Mouse (Mus musculus): ENCODE results near the gene Slc22a16.
"Not testable (repeated sequence)": the region's sequence is repeated elsewhere in the genome, so short reads cannot be mapped to it uniquely, and the experiment has no call there.

Gene Slc22a16

DNA sequence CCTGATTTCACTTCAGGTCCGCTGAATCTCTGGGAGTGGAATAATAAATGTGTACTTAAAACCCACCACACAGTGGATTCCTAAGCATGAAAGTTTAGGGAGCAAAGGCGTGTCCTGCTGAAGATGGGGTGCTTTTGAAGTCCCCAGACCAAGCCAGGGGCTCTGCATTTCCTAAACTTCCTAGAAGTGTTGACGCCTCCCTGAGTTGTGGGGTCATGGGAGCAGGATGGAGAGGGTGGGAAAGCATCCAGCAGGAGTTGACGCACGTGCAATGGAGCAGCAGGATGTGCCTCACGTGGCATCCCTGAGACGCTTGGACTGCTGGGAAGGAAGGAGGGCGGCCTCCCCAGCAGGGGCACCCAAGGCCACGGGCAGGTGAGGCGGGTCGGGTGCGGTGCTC, at the start of gene Slc22a16:
Gene Slc22a16, plus strand, starts transcription at position 301 of the 400 bp plus-strand sequence.
- DNase-seq (ENCODE audit: low spot score) = no peak

DNA sequence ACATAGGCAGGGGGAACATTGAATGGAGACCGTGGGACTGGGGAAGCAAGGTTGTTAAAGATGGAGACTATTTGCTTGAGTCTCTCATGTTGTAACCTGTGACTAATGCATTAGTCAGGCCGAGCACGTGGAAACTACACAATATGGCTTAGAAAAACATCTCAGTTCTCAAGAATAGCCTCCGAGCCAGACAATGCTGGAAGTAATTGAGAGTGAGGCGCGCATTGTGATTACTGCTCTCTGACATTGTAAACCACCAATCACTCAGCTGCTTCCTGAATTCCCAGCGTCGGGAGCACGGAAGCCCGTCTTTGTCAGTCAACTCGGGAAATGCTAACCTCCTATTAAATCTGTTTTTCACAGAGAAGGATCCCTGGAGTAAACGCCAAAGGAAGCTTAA, 48.6 kb upstream of the Slc22a16 start:
- peak; percentile 24 for DNase-seq (ENCODE audit: low spot score)

DNA sequence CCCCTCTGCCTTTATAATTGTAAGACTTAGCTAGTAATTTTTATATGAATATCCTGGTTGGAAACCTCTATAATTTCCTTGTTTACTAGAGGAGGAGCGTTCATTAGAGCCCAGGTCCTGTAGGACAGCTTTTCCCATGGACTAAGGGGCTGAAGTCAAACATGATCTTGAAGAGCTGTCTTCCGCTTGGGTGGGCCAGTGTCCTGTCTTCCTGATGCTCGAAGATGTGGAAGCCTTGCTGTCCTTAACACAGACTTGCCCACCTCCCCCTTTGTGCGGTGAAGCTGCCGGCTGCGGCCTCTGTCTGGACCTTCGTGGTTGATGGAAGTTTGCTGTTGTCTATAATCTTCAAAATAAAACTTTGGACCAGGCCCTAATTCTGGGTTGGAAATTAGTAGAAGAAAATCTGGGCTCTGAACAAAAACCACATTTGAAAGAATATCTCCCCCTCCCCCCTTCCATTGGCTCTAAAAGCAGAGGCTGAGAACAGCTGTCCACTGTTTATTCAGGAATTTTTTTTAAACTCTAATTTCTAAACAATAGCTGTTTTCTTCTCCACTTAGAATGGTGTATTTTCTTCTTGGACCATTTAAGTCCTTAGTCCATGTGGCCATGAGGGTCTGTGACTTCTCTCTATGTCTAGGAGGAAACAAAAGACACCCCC, 46.7 kb upstream of the Slc22a16 start:
- no peak for DNase-seq (ENCODE audit: low spot score)

DNA sequence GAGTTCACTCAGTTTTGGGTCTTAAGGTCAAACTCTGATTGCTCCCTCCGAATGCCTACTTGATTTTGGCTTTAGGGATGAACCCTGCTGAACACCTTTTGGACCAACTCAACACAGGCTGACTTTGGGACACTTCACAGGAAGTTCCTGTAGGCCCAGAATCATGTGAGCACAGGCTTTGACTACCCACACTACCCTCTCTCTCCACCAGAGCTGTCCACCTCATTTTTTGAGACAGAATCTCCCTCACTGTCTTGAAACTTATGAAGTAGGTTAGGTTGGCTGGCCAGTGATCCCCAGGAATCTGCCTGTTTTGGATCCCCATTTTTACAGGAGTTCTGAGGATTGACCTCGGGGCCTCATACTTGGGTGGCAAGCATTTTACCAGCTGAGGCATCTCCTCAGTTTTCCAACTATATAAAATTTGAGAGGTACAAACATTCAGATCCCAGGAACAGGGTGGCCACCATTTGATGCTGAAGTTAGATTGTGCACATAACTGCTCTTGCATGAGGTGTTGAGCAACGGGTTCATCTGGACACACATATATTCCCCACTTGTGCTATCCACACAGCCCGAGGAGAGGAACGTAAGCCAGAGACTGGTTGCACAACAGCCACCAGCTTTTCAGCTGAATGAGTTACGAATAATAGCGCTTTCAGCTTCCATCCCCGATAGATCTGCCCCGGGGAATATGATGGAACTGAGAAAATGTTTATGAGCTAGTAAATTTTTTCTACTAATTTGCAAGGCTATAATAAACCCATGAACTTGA, 45.9 kb upstream of the Slc22a16 start:
- no peak for DNase-seq (ENCODE audit: low spot score)

DNA sequence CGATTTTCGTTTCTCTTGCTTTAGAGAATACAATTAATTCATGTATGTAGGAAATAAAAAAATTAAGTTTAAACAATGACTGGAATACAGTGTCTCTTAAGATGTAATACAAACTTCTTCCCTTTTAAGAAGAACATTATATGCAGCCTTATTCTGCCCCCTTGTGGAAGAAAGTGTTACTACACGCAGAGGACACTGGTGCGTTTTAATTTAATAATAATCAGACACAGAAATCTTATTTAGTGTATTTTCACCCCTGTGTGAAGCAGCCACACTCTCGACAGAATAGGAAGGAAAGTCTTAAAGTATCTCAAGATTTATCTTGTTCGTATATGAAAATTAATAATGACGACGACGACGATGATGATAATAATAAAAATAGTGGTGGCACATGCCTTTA, 45.1 kb upstream of the Slc22a16 start:
- peak; percentile 93 for DNase-seq (ENCODE audit: low spot score)

- DNase-seq (ENCODE audit: low spot score) = peak; percentile 62
Observed at GRCm38 (mm10) chr10:40525616-40526155, 44.5 kb upstream of the Slc22a16 start.

DNA sequence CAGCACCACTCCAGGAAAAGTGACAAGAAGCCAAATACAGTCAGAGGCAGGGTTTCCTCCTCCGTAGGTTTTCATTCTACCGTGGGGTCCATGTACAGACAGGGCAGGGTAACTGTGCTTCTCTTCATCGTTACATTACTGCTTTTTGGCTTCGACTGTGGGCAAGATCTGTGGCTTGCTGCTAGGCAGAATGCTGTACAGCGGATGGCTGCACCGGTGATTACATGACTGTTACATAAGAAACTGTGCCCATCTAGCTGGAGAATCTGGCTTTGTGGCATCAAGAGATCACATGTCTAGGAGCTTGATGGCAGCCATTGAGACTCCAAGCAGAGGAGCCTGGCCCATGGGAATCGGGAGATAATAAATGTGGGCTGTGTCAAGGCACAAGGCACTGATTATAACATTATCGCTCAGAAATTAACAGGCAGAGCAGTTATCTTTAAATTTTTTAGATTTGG, 43.8 kb upstream of the Slc22a16 start:
- peak; percentile 85 for DNase-seq (ENCODE audit: low spot score)

- no peak for DNase-seq (ENCODE audit: low spot score)
Observed at GRCm38 (mm10) chr10:40526986-40527385, 43.1 kb upstream of the Slc22a16 start.

GRCm38 (mm10) chr10:40527573-40527972, 42.6 kb upstream of the Slc22a16 start:
- DNase-seq (ENCODE audit: low spot score) = no peak

GRCm38 (mm10) chr10:40528668-40529067, 41.5 kb upstream of the Slc22a16 start:
- no peak for DNase-seq (ENCODE audit: low spot score)

GRCm38 (mm10) chr10:40529617-40530016, 40.5 kb upstream of the Slc22a16 start:
- DNase-seq (ENCODE audit: low spot score) = peak; percentile 32

GRCm38 (mm10) chr10:40530661-40531060, 39.5 kb upstream of the Slc22a16 start:
- no peak for DNase-seq (ENCODE audit: low spot score)

DNA sequence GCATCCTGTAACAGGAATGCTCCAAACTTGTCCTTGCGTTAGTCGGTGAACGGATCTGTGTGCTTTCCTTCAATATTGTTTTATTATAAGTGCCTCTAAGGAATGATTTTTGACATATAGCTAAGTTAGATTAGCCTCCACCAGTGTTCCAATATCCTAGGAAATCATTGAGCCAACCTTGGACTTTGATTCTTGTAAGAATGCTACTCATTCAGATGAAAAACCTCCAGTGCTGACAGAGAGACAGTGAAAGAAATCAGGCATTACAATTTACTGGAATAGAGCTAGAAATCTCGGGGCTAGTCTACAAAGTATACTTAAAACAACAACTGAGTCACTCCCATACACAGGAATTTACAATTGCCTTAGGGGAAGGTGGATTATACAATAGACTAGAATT, 37.5 kb upstream of the Slc22a16 start:
- DNase-seq (ENCODE audit: low spot score) = not testable (repeated sequence)

- no peak for DNase-seq (ENCODE audit: low spot score)
Observed at GRCm38 (mm10) chr10:40541351-40541750, 28.8 kb upstream of the Slc22a16 start.

DNA sequence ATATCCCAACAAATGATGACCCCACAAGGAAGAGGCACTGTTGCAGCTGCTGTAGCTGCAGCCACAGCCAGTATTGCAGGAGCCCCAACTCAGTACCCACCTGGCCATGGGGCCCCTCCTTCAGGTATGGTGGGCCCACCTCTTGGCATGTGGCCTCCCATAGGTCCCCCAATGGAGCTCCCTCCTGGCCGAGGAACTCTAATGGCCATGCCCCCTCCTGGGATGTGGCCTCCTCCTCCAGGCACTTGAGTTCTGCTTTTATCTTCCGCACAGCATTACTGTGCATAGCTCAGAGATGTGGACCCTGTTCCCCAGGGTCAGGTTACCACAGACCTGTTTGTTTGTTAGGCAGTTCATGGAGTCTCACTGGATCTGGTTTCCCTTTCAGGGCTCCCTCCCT, 20.8 kb upstream of the Slc22a16 start:
- DNase-seq (ENCODE audit: low spot score) = no peak

- DNase-seq (ENCODE audit: low spot score) = no peak
Observed at GRCm38 (mm10) chr10:40551801-40552200, 18.3 kb upstream of the Slc22a16 start.

DNA sequence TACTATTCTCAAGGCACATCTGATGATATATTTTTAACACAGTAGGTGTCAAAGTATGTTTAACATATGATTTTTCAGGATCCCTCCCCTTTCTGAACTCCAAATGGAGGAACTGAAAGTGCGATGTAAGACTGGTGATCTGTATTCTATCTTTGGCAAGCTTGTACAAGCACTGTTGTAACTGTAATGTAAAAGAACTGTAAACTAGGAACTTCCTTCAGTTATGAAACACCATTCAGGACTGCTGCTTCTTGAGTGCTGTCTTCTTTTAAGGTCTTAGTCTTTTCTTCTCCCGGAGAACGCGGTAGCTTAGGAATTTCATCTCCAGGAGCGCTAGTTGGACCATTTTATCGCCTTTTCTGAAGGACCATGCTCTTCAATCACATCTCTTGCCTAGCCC, 4.4 kb upstream of the Slc22a16 start:
- not testable (repeated sequence) for DNase-seq (ENCODE audit: low spot score)

DNA sequence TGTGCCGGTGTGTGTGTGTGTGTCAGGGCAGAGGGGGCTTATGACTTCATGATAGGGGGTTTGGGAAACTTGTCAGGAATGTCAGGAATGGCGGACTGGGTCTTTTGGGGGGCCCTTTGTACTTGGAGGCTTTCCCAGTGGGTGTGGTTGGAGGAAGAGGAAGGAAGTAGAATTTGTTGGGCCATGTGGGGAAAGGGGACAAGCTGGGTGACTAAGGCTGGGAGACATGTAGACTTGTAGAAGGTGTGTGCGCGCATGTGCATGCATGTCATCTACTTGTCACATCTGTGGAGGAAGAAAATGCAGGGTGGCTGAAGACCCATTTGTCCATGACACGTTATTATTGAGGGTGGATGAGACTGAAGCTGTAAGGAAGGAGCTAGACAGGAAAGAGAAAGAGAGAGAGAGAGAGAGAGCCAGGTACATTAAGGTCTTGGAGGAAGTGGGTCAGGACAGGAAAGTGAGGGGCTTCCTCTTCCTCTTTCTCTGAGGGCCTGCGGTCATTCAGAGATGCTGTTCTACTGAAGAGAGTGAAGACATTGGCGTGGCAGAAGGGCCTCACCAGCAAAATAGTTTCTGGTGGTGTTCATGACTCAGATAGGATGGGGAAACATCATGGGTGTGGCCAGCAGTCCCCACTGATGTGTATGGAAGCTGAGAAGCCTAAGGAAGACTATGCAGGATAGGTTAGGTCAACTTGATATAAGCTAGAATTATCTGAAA, 5.9 kb downstream of the Slc22a16 start:
- no peak for DNase-seq (ENCODE audit: low spot score)

DNA sequence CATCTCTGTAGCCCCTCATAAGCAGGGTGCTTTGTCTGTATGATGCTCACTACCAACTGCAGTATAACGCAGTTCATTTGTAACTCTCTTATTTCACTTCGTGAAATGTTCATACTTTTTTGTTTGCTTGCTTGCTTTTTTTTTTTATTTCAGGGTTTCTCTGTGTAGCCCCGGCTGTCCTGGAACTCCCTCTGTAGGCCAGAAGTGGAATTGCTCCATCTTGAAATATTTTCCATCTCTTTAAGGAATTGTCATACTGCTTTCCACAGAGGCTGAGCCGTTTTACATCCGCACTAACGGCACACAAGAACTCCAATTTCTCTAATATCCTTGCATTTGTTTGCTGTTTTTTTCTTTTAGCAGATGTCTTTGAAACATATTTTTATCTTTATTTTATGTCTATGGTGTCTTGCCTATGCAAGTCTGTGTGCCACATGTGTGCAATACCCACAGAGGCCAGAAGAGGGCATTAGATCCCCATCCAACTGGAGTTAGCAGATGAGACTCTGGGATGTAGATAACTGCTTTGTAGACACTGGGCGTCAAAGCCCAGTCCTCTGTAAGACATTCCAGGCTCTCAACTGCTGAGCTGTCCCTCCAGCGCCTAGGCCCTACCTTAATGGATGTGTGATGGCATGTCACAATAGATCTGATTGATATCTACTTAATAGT, 13.6 kb downstream of the Slc22a16 start:
- DNase-seq (ENCODE audit: low spot score) = peak; percentile 27

DNA sequence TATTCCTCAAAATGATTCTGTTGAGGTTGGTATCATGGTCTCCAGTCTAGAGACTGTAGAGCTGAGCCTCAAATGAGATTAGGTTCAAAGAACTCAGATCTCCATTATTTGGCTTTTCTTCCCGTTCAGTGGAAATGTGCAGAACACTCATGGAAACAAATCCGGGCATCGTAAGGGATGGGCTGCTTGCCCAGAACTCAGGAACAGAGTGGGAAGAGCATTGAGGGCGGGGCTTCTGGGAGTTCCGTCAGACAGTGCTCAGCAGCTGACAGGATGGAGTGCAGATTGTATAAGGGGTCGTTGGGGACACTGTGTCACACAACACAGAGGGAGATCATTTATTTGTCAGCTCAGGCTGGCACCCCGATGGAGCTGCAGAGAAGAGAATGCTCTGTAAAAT, 22.1 kb downstream of the Slc22a16 start:
- no peak for DNase-seq (ENCODE audit: low spot score)

GRCm38 (mm10) chr10:40597177-40597576, 27.0 kb downstream of the Slc22a16 start:
- no peak for DNase-seq (ENCODE audit: low spot score)

Data from MN1 (cell line).